Mouse (Mus musculus) myocyte (in vitro differentiated cells): ENCODE data around the gene Pbx1. TPM values are rescaled to one million over a fixed set of nuclear protein-coding genes. Genes with fewer than 3 reads are reported as not detected.

Experiments used
- H3K27me3 ChIP-seq: one replicate; pipeline ENCODE4 v1.6.1; 2011; ENCODE audit not compliant: control insufficient read depth, insufficient read depth, insufficient read length
- H3K36me3 ChIP-seq: one replicate; pipeline ENCODE4 v1.6.1; 2011; ENCODE audit not compliant: control insufficient read depth, insufficient read depth
- H3K4me2 ChIP-seq: one replicate; pipeline ENCODE4 v1.6.1; 2011; ENCODE audit warnings: low read depth, control low read depth
- H3K4me3 ChIP-seq: one replicate; pipeline ENCODE4 v1.5.1; 2011; ENCODE audit warnings: mild to moderate bottlenecking, control low read depth, moderate library complexity
- H3K79me2 ChIP-seq: one replicate; pipeline ENCODE4 v1.6.1; 2011; ENCODE audit not compliant: control insufficient read depth, insufficient read depth
- H3ac ChIP-seq: one replicate; pipeline ENCODE4 v1.6.1; 2011; ENCODE audit not compliant: control insufficient read depth, insufficient read length
- CEBPB ChIP-seq: IDR thresholded peaks from 2 replicates; pipeline ENCODE4 v1.6.1; 2011; ENCODE audit warnings: mild to moderate bottlenecking, moderate library complexity; ENCODE audit not compliant: poor library complexity, insufficient read depth, severe bottlenecking
- E2F4 ChIP-seq: IDR thresholded peaks from one replicate; pipeline ENCODE4 v1.6.1; 2011; ENCODE audit warnings: mild to moderate bottlenecking, control low read depth, moderate library complexity; ENCODE audit not compliant: insufficient read depth
- MAX ChIP-seq: IDR thresholded peaks from one replicate; pipeline ENCODE4 v1.6.1; 2011; ENCODE audit warnings: low read depth, mild to moderate bottlenecking, control low read depth
- MYOD1 ChIP-seq, 3 experiments: IDR thresholded peaks; one replicate each; pipeline ENCODE4 v1.6.1; 2011; ENCODE audit warnings: control low read depth in 2 of 3, low read depth in 2 of 3, mild to moderate bottlenecking in 2 of 3, moderate library complexity in 1 of 3; ENCODE audit not compliant: insufficient read length in 2 of 3, control insufficient read depth in 1 of 3
- MYOG ChIP-seq, 3 experiments: IDR thresholded peaks; one replicate each; pipeline ENCODE4 v1.6.1; 2011; ENCODE audit warnings: control low read depth in 2 of 3, low read depth in 2 of 3, mild to moderate bottlenecking in 2 of 3; ENCODE audit not compliant: insufficient read length in 2 of 3, control insufficient read depth in 1 of 3, insufficient read depth in 1 of 3
- POLR2A ChIP-seq: IDR thresholded peaks from one replicate; pipeline ENCODE4 v1.6.1; 2011; ENCODE audit warnings: low read depth, mild to moderate bottlenecking, control low read depth, moderate library complexity; ENCODE audit not compliant: insufficient read length
- POLR2AphosphoS2 ChIP-seq: IDR thresholded peaks from one replicate; pipeline ENCODE4 v1.6.1; 2011; ENCODE audit warnings: low read depth, control low read depth; ENCODE audit not compliant: insufficient read length
- REST ChIP-seq: IDR thresholded peaks from one replicate; pipeline ENCODE4 v1.6.1; 2011; ENCODE audit warnings: mild to moderate bottlenecking, control low read depth, moderate library complexity; ENCODE audit not compliant: insufficient read depth, insufficient read length
- SRF ChIP-seq: IDR thresholded peaks from one replicate; pipeline ENCODE4 v1.6.1; 2011; ENCODE audit warnings: low read depth; ENCODE audit not compliant: control insufficient read depth, insufficient read length
- TCF12 ChIP-seq: IDR thresholded peaks from one replicate; pipeline ENCODE4 v1.6.1; 2011; ENCODE audit warnings: mild to moderate bottlenecking, control low read depth; ENCODE audit not compliant: poor library complexity, insufficient read depth, severe bottlenecking
- TCF3 ChIP-seq: IDR thresholded peaks from one replicate; pipeline ENCODE4 v1.6.1; 2011; ENCODE audit warnings: low read depth, control low read depth; ENCODE audit not compliant: insufficient read length
- USF1 ChIP-seq: IDR thresholded peaks from one replicate; pipeline ENCODE4 v1.6.1; 2011; ENCODE audit warnings: low read depth, mild to moderate bottlenecking, control low read depth, moderate library complexity
- polyA plus RNA-seq: library from polyadenylated mRNA; unstranded; fragments of >200 nt; fragmentation: generic; extraction: Trizol; gene quantifications from one replicate; pipeline ENCODE4 v1.2.1, GENCODE M21; 2012; ENCODE audit warnings: missing spikeins

Gene Pbx1
- polyA plus RNA-seq, 1 experiment: 11.4 TPM

DNA sequence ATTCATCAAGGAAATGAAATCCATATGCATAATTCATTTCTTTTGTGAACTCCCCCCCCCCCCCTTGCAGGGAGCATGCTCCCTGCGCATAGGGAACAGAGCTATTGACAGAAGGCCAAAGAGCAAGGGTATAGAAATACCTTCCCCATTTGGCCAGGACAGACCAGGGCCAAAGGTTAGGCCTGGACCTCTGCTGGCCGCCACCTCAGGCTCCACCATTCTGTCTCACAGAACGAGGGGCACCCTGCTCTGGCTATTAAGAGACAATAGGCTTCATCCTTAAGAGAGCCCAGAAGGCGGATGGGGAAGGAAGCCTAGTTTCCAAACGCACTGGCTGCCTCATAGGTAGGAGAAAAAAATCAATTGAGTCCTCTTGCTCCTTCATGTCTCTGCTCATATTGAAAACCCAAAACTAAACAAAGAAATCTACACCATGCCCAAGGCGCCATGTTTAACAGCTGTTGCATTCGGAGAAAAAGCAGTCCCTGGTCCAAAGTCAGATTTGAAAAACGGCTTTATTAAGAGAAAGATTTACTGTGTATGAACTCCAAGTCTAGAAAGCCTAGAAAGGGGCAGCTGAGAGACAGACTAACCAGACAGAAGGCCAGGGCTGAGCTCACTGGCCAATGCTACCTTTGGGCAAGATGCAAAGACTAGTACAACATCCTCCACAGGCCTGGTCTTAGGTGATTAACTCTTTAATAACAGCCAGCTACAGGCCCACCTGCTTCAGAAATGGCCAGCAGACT, 83.9 kb downstream of the Pbx1 start:
- TF ChIP-seq MYOD1 (IDR thresholded peaks at IDR 0.05; ENCODE audit: control insufficient read depth in 1 of 3, insufficient read length in 2 of 3, low read depth in 2 of 3): no peak
- TF ChIP-seq REST: no peak
- TF ChIP-seq TCF12: no peak
- no peak for TF ChIP-seq CEBPB
- TF ChIP-seq MAX: no peak
- no peak for TF ChIP-seq MYOG (IDR thresholded peaks at IDR 0.05; ENCODE audit: control insufficient read depth in 1 of 3, insufficient read depth in 1 of 3, insufficient read length in 2 of 3, low read depth in 2 of 3)
- TF ChIP-seq POLR2A: no peak
- no peak for TF ChIP-seq POLR2AphosphoS2
- no peak for TF ChIP-seq E2F4
- no peak for TF ChIP-seq SRF
- TF ChIP-seq USF1: no peak
- no peak for TF ChIP-seq TCF3
- H3K36me3 ChIP-seq: peaks cover 3% of the 10 kb centered on the region

DNA sequence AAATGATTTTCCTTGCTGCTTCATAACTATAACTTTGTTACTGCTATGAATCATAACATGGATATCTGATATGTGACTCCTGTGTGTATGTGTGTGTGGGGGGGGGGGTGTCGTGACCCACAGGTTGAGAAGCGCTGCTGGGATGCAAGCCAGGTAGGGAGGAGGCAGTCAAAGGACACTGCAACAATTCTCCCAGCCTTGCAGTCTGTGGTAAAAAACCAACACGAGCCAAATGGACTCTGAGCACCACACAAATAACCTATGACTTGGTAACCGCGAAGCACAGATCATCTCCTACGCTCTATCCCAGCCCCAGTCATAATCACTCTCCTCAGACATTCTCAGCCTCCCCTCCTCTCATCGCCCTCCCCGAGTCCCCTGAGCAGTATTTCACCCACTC, 87.2 kb downstream of the Pbx1 start:
- no peak for TF ChIP-seq POLR2A
- no peak for TF ChIP-seq TCF12
- no peak for TF ChIP-seq TCF3
- TF ChIP-seq POLR2AphosphoS2: no peak
- no peak for TF ChIP-seq E2F4
- TF ChIP-seq CEBPB: no peak
- TF ChIP-seq MAX: no peak
- no peak for TF ChIP-seq MYOD1 (IDR thresholded peaks at IDR 0.05; ENCODE audit: control insufficient read depth in 1 of 3, insufficient read length in 2 of 3, low read depth in 2 of 3)
- no peak for TF ChIP-seq REST
- TF ChIP-seq USF1: no peak
- TF ChIP-seq MYOG (IDR thresholded peaks at IDR 0.05; ENCODE audit: control insufficient read depth in 1 of 3, insufficient read depth in 1 of 3, insufficient read length in 2 of 3, low read depth in 2 of 3): no peak
- TF ChIP-seq SRF: no peak
- peaks cover 4% of the 10 kb centered on the region for H3K79me2 ChIP-seq
- H3ac ChIP-seq: no peak overlapping the region
- peaks cover 3% of the 10 kb centered on the region for H3K36me3 ChIP-seq
- no peak overlapping the region for H3K4me2 ChIP-seq
- H3K27me3 ChIP-seq: no peaks in the 10 kb centered on the region
- no peak overlapping the region for H3K4me3 ChIP-seq

More for the DNA sequence above, 83.9 kb downstream of the Pbx1 start:
- H3K27me3 ChIP-seq: no peaks in the 10 kb centered on the region
- H3ac ChIP-seq: no peak overlapping the region
- no peak overlapping the region for H3K4me2 ChIP-seq
- H3K79me2 ChIP-seq: peaks cover 4% of the 10 kb centered on the region
- no peak overlapping the region for H3K4me3 ChIP-seq

DNA sequence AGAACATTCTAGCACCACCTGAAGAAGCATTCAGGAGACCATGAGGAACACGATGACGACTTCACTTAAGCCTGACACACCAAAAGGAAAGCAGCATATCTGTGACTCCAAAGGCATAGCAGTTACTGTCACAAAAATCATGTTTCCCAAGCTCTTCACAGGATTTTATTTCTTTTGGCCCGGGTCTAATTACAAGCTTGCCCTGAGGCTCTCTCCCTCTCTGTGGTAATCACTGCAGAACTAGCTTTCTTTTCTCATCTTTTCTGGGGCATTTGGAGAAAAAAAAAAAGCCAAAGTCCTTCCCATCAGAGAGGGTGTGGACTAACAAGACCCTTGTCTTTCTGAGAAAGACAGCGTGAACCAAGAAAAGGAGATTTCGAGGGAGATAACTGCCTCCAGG, 87.8 kb downstream of the Pbx1 start:
- Histone ChIP-seq H3K4me3 (no peak overlapping the region), H3K36me3 (peaks cover 3% of the 10 kb centered on the region), H3K79me2 (peaks cover 4% of the 10 kb centered on the region), H3K4me2 (no peak overlapping the region), H3K27me3 (no peaks in the 10 kb centered on the region), H3ac (no peak overlapping the region)
- TF ChIP-seq TCF12 (no peak), MYOG (IDR thresholded peaks at IDR 0.05; ENCODE audit: control insufficient read depth in 1 of 3, insufficient read depth in 1 of 3, insufficient read length in 2 of 3, low read depth in 2 of 3) (no peak), CEBPB (no peak), E2F4 (no peak), MAX (no peak), POLR2A (no peak), TCF3 (no peak), REST (no peak), USF1 (no peak), MYOD1 (IDR thresholded peaks at IDR 0.05; ENCODE audit: control insufficient read depth in 1 of 3, insufficient read length in 2 of 3, low read depth in 2 of 3) (no peak), POLR2AphosphoS2 (no peak), SRF (no peak)

DNA sequence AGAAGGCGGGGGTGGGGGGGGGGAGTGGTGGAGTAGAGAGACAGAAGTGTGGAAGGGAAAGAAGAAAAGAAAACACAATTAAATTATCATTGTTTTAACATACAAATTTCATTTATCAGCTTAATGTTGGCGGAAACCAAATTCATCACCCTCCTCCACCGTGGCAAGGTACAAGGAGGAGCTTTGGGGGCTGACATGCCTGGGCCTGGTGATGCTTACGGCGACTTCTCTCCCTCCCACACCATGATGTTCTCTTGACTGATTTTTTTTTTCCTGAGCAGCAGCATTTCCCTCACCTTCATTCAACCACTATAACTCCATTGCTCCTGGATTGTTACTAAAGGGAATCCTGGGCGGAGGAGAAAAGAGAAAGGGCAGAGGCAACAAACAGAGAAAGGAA, 89.8 kb downstream of the Pbx1 start:
- H3ac ChIP-seq: no peak overlapping the region
- H3K79me2 ChIP-seq: peaks cover 4% of the 10 kb centered on the region
- H3K4me2 ChIP-seq: no peak overlapping the region
- no peak overlapping the region for H3K4me3 ChIP-seq
- H3K27me3 ChIP-seq: no peaks in the 10 kb centered on the region
- H3K36me3 ChIP-seq: peaks cover 3% of the 10 kb centered on the region
- TF ChIP-seq SRF (no peak), USF1 (no peak), MAX (no peak), E2F4 (no peak), MYOG (IDR thresholded peaks at IDR 0.05; ENCODE audit: control insufficient read depth in 1 of 3, insufficient read depth in 1 of 3, insufficient read length in 2 of 3, low read depth in 2 of 3) (no peak), MYOD1 (IDR thresholded peaks at IDR 0.05; ENCODE audit: control insufficient read depth in 1 of 3, insufficient read length in 2 of 3, low read depth in 2 of 3) (no peak), TCF3 (no peak), TCF12 (no peak)
